Mouse (Mus musculus) megakaryocyte, adult 5-6 weeks (primary cell): ENCODE data around the gene Ttc9b. TPM values are rescaled to one million over a fixed set of nuclear protein-coding genes. Genes with fewer than 3 reads are reported as not detected.
"Not testable (repeated sequence)": the region's sequence is repeated elsewhere in the genome, so short reads cannot be mapped to it uniquely, and the experiment has no call there.

Source experiments
- ATAC-seq: 2 replicates; pipeline ENCODE4 v1.8.0; 2016; ENCODE audit warnings: mild to moderate bottlenecking, inconsistent platforms; ENCODE audit not compliant: poor library complexity, severe bottlenecking
- total RNA-seq, 2 experiments: library from RNA; stranded (forward) in 1 of 2; stranded (reverse) in 1 of 2; fragments of 153-499, 151-499 nt in 1 of 2; fragments of 221-1000, 200-1000 nt in 1 of 2; gene quantifications; 2 replicates each; pipeline versions ENCODE4 v1.2.3 to v1.2.4; 2015 to 2017

The Ttc9b gene
- not detected in 2 replicates for total RNA-seq (2015)
- not detected in 2 replicates for total RNA-seq (2017)

- no peak for ATAC-seq
Measured at GRCm38 (mm10) chr7:27653681-27654437, at the start of gene Ttc9b. Ttc9b (plus strand) TSS chr7:27653915.

GRCm38 (mm10) chr7:27604661-27605348, 48.9 kb upstream of the Ttc9b start:
- ATAC-seq = peak; percentile 33; the same call in 1 of the 2 replicates

- peak; percentile 62 for ATAC-seq
Measured at GRCm38 (mm10) chr7:27605499-27606285, 48.0 kb upstream of the Ttc9b start.

GRCm38 (mm10) chr7:27606481-27607254, 47.0 kb upstream of the Ttc9b start:
- ATAC-seq = no peak

- 0 out of 2 replicates have a peak, but pooled peaks have one; percentile 11 for ATAC-seq
Measured at GRCm38 (mm10) chr7:27607580-27607979, 46.1 kb upstream of the Ttc9b start.

GRCm38 (mm10) chr7:27608130-27608529, 45.6 kb upstream of the Ttc9b start:
- ATAC-seq = peak; percentile 29

- ATAC-seq = no peak
Measured at GRCm38 (mm10) chr7:27609285-27609684, 44.4 kb upstream of the Ttc9b start.

- no peak for ATAC-seq
Measured at GRCm38 (mm10) chr7:27609688-27610087, 44.0 kb upstream of the Ttc9b start.

GRCm38 (mm10) chr7:27610370-27610769, 43.3 kb upstream of the Ttc9b start:
- ATAC-seq = no peak

GRCm38 (mm10) chr7:27610871-27611270, 42.8 kb upstream of the Ttc9b start:
- ATAC-seq = no peak

GRCm38 (mm10) chr7:27612940-27613339, 40.8 kb upstream of the Ttc9b start:
- ATAC-seq = no peak

- ATAC-seq = no peak
Measured at GRCm38 (mm10) chr7:27613751-27614499, 39.8 kb upstream of the Ttc9b start.

- no peak for ATAC-seq
Measured at GRCm38 (mm10) chr7:27621028-27621427, 32.7 kb upstream of the Ttc9b start.

GRCm38 (mm10) chr7:27622234-27622633, 31.5 kb upstream of the Ttc9b start:
- no peak for ATAC-seq

- ATAC-seq = no peak
Measured at GRCm38 (mm10) chr7:27624967-27625366, 28.7 kb upstream of the Ttc9b start.

GRCm38 (mm10) chr7:27627707-27628106, 26.0 kb upstream of the Ttc9b start:
- ATAC-seq = no peak

GRCm38 (mm10) chr7:27628190-27628589, 25.5 kb upstream of the Ttc9b start:
- no peak for ATAC-seq

GRCm38 (mm10) chr7:27628816-27629215, 24.9 kb upstream of the Ttc9b start:
- ATAC-seq = not testable (repeated sequence)

GRCm38 (mm10) chr7:27631439-27631838, 22.3 kb upstream of the Ttc9b start:
- ATAC-seq = no peak

- no peak for ATAC-seq
Measured at GRCm38 (mm10) chr7:27633166-27633565, 20.5 kb upstream of the Ttc9b start.
